Mouse (Mus musculus): Measurements from ENCODE around the gene Prr7. TPM values are rescaled to one million over a fixed set of nuclear protein-coding genes. Genes with fewer than 3 reads are reported as not detected.
A peak's percentile ranks its signal among the peaks of the same experiment; 100 is the strongest.

The Prr7 gene
- polyA plus RNA-seq, 1 experiment from 2014 or later = 0.69 TPM

- WGBS = under 1% methylated on average over 29 of the region's 29 CpGs
- Histone ChIP-seq H3K4me3 (peak overlapping the region; percentile 98), H3K27ac (peak overlapping the region; percentile 100), H3K4me1 (replicated peaks) (peaks cover 69% of the 10 kb centered on the region), H3K27me3 (ENCODE audit: insufficient read depth, poor library complexity, severe bottlenecking) (0 out of 2 replicates have a peak, but pooled peaks cover 3% of the 10 kb centered on the region), H3K36me3 (peaks cover 31% of the 10 kb centered on the region), H3K9me3 (no peaks in the 10 kb centered on the region)
- DNase-seq (ENCODE audit: low spot score) = peak; percentile 78
Measured at GRCm38 (mm10) chr13:55486916-55487577, 23.0 kb downstream of the Prr7 start.

GRCm38 (mm10) chr13:55487578-55488498, 23.8 kb downstream of the Prr7 start, which contains the start of gene Dbn1:
Gene Dbn1, minus strand, starts transcription at chr13:55488111.
- WGBS = under 1% methylated on average over 65 of the region's 83 CpGs
- no peaks in the 10 kb centered on the region for H3K9me3 ChIP-seq
- peaks cover 63% of the 10 kb centered on the region for H3K4me1 ChIP-seq (replicated peaks)
- peaks cover 23% of the 10 kb centered on the region for H3K36me3 ChIP-seq
- H3K27ac ChIP-seq = peak within 1 kb of the TSS; percentile 100
- peak; percentile 84 for DNase-seq (ENCODE audit: low spot score)
- peak within 1 kb of the TSS; percentile 98 for H3K4me3 ChIP-seq
- 0 out of 2 replicates have a peak, but pooled peaks cover 3% of the 10 kb centered on the region for H3K27me3 ChIP-seq (ENCODE audit: insufficient read depth, poor library complexity, severe bottlenecking)

GRCm38 (mm10) chr13:55494257-55494656, 30.2 kb downstream of the Prr7 start:
- Histone ChIP-seq H3K9me3 (no peaks in the 10 kb centered on the region), H3K4me1 (replicated peaks) (peaks cover 32% of the 10 kb centered on the region), H3K4me3 (no peak overlapping the region), H3K27ac (peak overlapping the region; percentile 45), H3K36me3 (peaks cover 23% of the 10 kb centered on the region), H3K27me3 (ENCODE audit: insufficient read depth, poor library complexity, severe bottlenecking) (peaks cover 8% of the 10 kb centered on the region; the same call in 1 of the 2 replicates)
- no peak for DNase-seq (ENCODE audit: low spot score)
- WGBS = 33% methylated on average over 2 of the region's 2 CpGs

- DNase-seq (ENCODE audit: low spot score) = no peak
- no peak overlapping the region for H3K27ac ChIP-seq
- H3K9me3 ChIP-seq = no peaks in the 10 kb centered on the region
- peaks cover 32% of the 10 kb centered on the region for H3K4me1 ChIP-seq (replicated peaks)
- H3K27me3 ChIP-seq (ENCODE audit: insufficient read depth, poor library complexity, severe bottlenecking) = peaks cover 8% of the 10 kb centered on the region; the same call in 1 of the 2 replicates
- 25% methylated on average over 18 of the region's 18 CpGs for WGBS
- H3K36me3 ChIP-seq = peaks cover 26% of the 10 kb centered on the region
- no peak overlapping the region for H3K4me3 ChIP-seq
Measured at GRCm38 (mm10) chr13:55494883-55495621, 31.0 kb downstream of the Prr7 start.

GRCm38 (mm10) chr13:55495702-55496101, 31.6 kb downstream of the Prr7 start:
- Histone ChIP-seq H3K9me3 (no peaks in the 10 kb centered on the region), H3K4me3 (no peak overlapping the region), H3K4me1 (replicated peaks) (peaks cover 32% of the 10 kb centered on the region), H3K36me3 (peaks cover 32% of the 10 kb centered on the region), H3K27me3 (ENCODE audit: insufficient read depth, poor library complexity, severe bottlenecking) (peaks cover 8% of the 10 kb centered on the region; the same call in 1 of the 2 replicates), H3K27ac (no peak overlapping the region; the same call in 1 of the 2 replicates)
- WGBS = 25% methylated on average over 4 of the region's 4 CpGs
- no peak for DNase-seq (ENCODE audit: low spot score)

- no peaks in the 10 kb centered on the region for H3K9me3 ChIP-seq
- no peak overlapping the region for H3K4me3 ChIP-seq
- H3K27me3 ChIP-seq (ENCODE audit: insufficient read depth, poor library complexity, severe bottlenecking) = peaks cover 8% of the 10 kb centered on the region; the same call in 1 of the 2 replicates
- H3K4me1 ChIP-seq (replicated peaks) = peaks cover 32% of the 10 kb centered on the region
- DNase-seq (ENCODE audit: low spot score) = no peak
- H3K27ac ChIP-seq = peak overlapping the region; percentile 50; the same call in 1 of the 2 replicates
- peaks cover 36% of the 10 kb centered on the region for H3K36me3 ChIP-seq
- WGBS = 92% methylated on average over 6 of the region's 6 CpGs
Measured at GRCm38 (mm10) chr13:55496661-55497060, 32.6 kb downstream of the Prr7 start.

- 53% methylated on average over 11 of the region's 11 CpGs for WGBS
- peaks cover 30% of the 10 kb centered on the region for H3K4me1 ChIP-seq (replicated peaks)
- H3K36me3 ChIP-seq = peaks cover 58% of the 10 kb centered on the region
- H3K27ac ChIP-seq = no peak overlapping the region
- no peaks in the 10 kb centered on the region for H3K9me3 ChIP-seq
- no peak overlapping the region for H3K4me3 ChIP-seq
- DNase-seq (ENCODE audit: low spot score) = no peak
- H3K27me3 ChIP-seq (ENCODE audit: insufficient read depth, poor library complexity, severe bottlenecking) = peaks cover 4% of the 10 kb centered on the region; the same call in 1 of the 2 replicates
Measured at GRCm38 (mm10) chr13:55498906-55499305, 34.8 kb downstream of the Prr7 start.

GRCm38 (mm10) chr13:55500575-55500974, 36.5 kb downstream of the Prr7 start:
- Histone ChIP-seq H3K36me3 (peaks cover 75% of the 10 kb centered on the region), H3K4me1 (replicated peaks) (peaks cover 14% of the 10 kb centered on the region), H3K4me3 (no peak overlapping the region), H3K27me3 (ENCODE audit: insufficient read depth, poor library complexity, severe bottlenecking) (no peaks in the 10 kb centered on the region), H3K9me3 (no peaks in the 10 kb centered on the region), H3K27ac (no peak overlapping the region)
- WGBS = 80% methylated on average over 10 of the region's 10 CpGs
- DNase-seq (ENCODE audit: low spot score) = no peak

- Histone ChIP-seq H3K4me3 (no peak overlapping the region), H3K27me3 (ENCODE audit: insufficient read depth, poor library complexity, severe bottlenecking) (no peaks in the 10 kb centered on the region), H3K9me3 (no peaks in the 10 kb centered on the region), H3K36me3 (peaks cover 89% of the 10 kb centered on the region), H3K4me1 (replicated peaks) (0 out of 2 replicates have a peak, but pooled peaks cover 2% of the 10 kb centered on the region), H3K27ac (no peak overlapping the region)
- DNase-seq (ENCODE audit: low spot score) = no peak
- 94% methylated on average over 8 of the region's 8 CpGs for WGBS
Measured at GRCm38 (mm10) chr13:55502405-55502804, 38.3 kb downstream of the Prr7 start.

- Histone ChIP-seq H3K27me3 (ENCODE audit: insufficient read depth, poor library complexity, severe bottlenecking) (no peaks in the 10 kb centered on the region), H3K4me1 (replicated peaks) (peaks cover 9% of the 10 kb centered on the region; the same call in 1 of the 2 replicates), H3K4me3 (no peak overlapping the region), H3K36me3 (peaks cover 91% of the 10 kb centered on the region), H3K27ac (no peak overlapping the region), H3K9me3 (no peaks in the 10 kb centered on the region)
- DNase-seq (ENCODE audit: low spot score) = no peak
- WGBS = 89% methylated on average over 5 of the region's 5 CpGs
Measured at GRCm38 (mm10) chr13:55504390-55504789, 40.3 kb downstream of the Prr7 start.

GRCm38 (mm10) chr13:55505810-55506209, 41.7 kb downstream of the Prr7 start:
- no peaks in the 10 kb centered on the region for H3K9me3 ChIP-seq
- H3K4me3 ChIP-seq = no peak overlapping the region
- no peaks in the 10 kb centered on the region for H3K27me3 ChIP-seq (ENCODE audit: insufficient read depth, poor library complexity, severe bottlenecking)
- H3K27ac ChIP-seq = no peak overlapping the region
- no peak for DNase-seq (ENCODE audit: low spot score)
- WGBS = 94% methylated on average over 9 of the region's 9 CpGs
- H3K36me3 ChIP-seq = peaks cover 94% of the 10 kb centered on the region
- peaks cover 20% of the 10 kb centered on the region for H3K4me1 ChIP-seq (replicated peaks)

GRCm38 (mm10) chr13:55506697-55507096, 42.6 kb downstream of the Prr7 start:
- no peak overlapping the region for H3K4me3 ChIP-seq
- DNase-seq (ENCODE audit: low spot score) = no peak
- H3K36me3 ChIP-seq = peaks cover 99% of the 10 kb centered on the region
- 95% methylated on average over 10 of the region's 10 CpGs for WGBS
- H3K4me1 ChIP-seq (replicated peaks) = peaks cover 29% of the 10 kb centered on the region
- no peak overlapping the region for H3K27ac ChIP-seq
- H3K9me3 ChIP-seq = no peaks in the 10 kb centered on the region
- no peaks in the 10 kb centered on the region for H3K27me3 ChIP-seq (ENCODE audit: insufficient read depth, poor library complexity, severe bottlenecking)

Measured in hindbrain, embryonic 10.5 days (tissue).